Mouse (Mus musculus) heart, embryonic 15.5 days (tissue): Measurements from ENCODE around the gene Olfr108. TPM values are rescaled to one million over a fixed set of nuclear protein-coding genes. Genes with fewer than 3 reads are reported as not detected.

Experiments used
- ATAC-seq: fragments of 200-750 bp; cut with Nextera tagmentation; replicated peaks from 2 replicates; pipeline ENCODE4 v1.8.0; 2017; ENCODE audit warnings: low read depth, moderate TSS enrichment; ENCODE audit not compliant: insufficient number of reproducible peaks, insufficient read depth, low FRiP score
- H3K27ac ChIP-seq: fragments of 300-500 bp; sonication (generic); 2 replicates; pipeline ENCODE4 v1.5.1; 2015; ENCODE audit warnings: mild to moderate bottlenecking, inconsistent platforms
- H3K27me3 ChIP-seq: fragments of 300-500 bp; sonication (generic); 2 replicates; pipeline ENCODE4 v1.6.1; 2015; ENCODE audit warnings: inconsistent platforms
- H3K36me3 ChIP-seq: fragments of 300-500 bp; sonication (generic); 2 replicates; pipeline ENCODE4 v1.6.1; 2015; ENCODE audit warnings: mild to moderate bottlenecking, inconsistent platforms
- H3K4me1 ChIP-seq: fragments of 300-500 bp; sonication (generic); replicated peaks from 2 replicates; pipeline ENCODE4 v1.6.1; 2015; ENCODE audit warnings: inconsistent platforms
- H3K4me2 ChIP-seq: fragments of 300-500 bp; sonication (generic); 2 replicates; pipeline ENCODE4 v1.6.1; 2015; ENCODE audit warnings: inconsistent platforms, mild to moderate bottlenecking, moderate library complexity
- H3K4me3 ChIP-seq: fragments of 300-500 bp; sonication (generic); 2 replicates; pipeline ENCODE4 v1.5.1; 2015; ENCODE audit warnings: mild to moderate bottlenecking, inconsistent platforms
- H3K9ac ChIP-seq: fragments of 300-500 bp; sonication (generic); 2 replicates; pipeline ENCODE4 v1.6.1; 2015; ENCODE audit warnings: mild to moderate bottlenecking, inconsistent platforms
- H3K9me3 ChIP-seq: fragments of 300-500 bp; sonication (generic); replicated peaks from 2 replicates; pipeline ENCODE4 v1.6.1; 2016; ENCODE audit warnings: inconsistent platforms
- WGBS: fragments of 180-500 bp; shearing (Covaris S2); methylation state at CpG from one replicate; pipeline ENCODE4 v1.1.7; 2015; ENCODE audit warnings: mixed read lengths; 5-methylcytosine and 5-hydroxymethylcytosine counted together
- polyA plus RNA-seq: library from polyadenylated mRNA; unstranded; fragments of >200 nt; fragmentation: Nextera tagmentation; extraction: Ambion mirVana; gene quantifications from 2 replicates; pipeline ENCODE4 v1.2.1, GENCODE M21; 2015

Gene Olfr108
- polyA plus RNA-seq, result not detected in 2 replicates

GRCm38 (mm10) chr17:37445180-37445579 lies at the start of gene Olfr108:
Gene Olfr108 (plus strand): TSS chr17:37445480.
- ATAC-seq, result no peak
- 90% methylated on average over 1 of the region's 1 CpGs for WGBS

GRCm38 (mm10) chr17:37398926-37399325 lies 46.4 kb upstream of the Olfr108 start, which contains the start of gene Olfr107:
Gene Olfr107 (plus strand): TSS chr17:37399226.
- Histone ChIP-seq H3K4me3 (no peak within 1 kb of the TSS), H3K9me3 (no peaks in the 10 kb centered on the region), H3K27me3 (no peaks in the 10 kb centered on the region), H3K9ac (no peak within 1 kb of the TSS), H3K4me1 (no peaks in the 10 kb centered on the region), H3K36me3 (no peaks in the 10 kb centered on the region), H3K27ac (no peak within 1 kb of the TSS), H3K4me2 (no peak within 1 kb of the TSS)
- ATAC-seq, result no peak
- WGBS, result 60% methylated on average over 3 of the region's 3 CpGs

More at GRCm38 (mm10) chr17:37445180-37445579, at the start of gene Olfr108:
- H3K4me3 ChIP-seq, result no peak within 1 kb of the TSS
- no peaks in the 10 kb centered on the region for H3K27me3 ChIP-seq
- H3K9ac ChIP-seq, result no peak within 1 kb of the TSS
- H3K36me3 ChIP-seq, result no peaks in the 10 kb centered on the region
- H3K4me2 ChIP-seq, result no peak within 1 kb of the TSS
- H3K27ac ChIP-seq, result no peak within 1 kb of the TSS
- H3K9me3 ChIP-seq, result no peaks in the 10 kb centered on the region
- H3K4me1 ChIP-seq, result no peaks in the 10 kb centered on the region

- no peaks in the 10 kb centered on the region for H3K36me3 ChIP-seq
Observed at GRCm38 (mm10) chr17:37413380-37413779, 31.9 kb upstream of the Olfr108 start.

GRCm38 (mm10) chr17:37458616-37459015 lies 13.3 kb downstream of the Olfr108 start, which contains the start of gene Olfr109:
Gene Olfr109 (plus strand): TSS chr17:37458916.
- no peak for ATAC-seq
- no peaks in the 10 kb centered on the region for H3K36me3 ChIP-seq
- H3K9me3 ChIP-seq, result no peaks in the 10 kb centered on the region
- 80% methylated on average over 1 of the region's 1 CpGs for WGBS
- H3K27ac ChIP-seq, result no peak within 1 kb of the TSS
- no peak within 1 kb of the TSS for H3K4me3 ChIP-seq
- H3K27me3 ChIP-seq, result no peaks in the 10 kb centered on the region
- no peak within 1 kb of the TSS for H3K4me2 ChIP-seq
- H3K4me1 ChIP-seq, result no peaks in the 10 kb centered on the region
- no peak within 1 kb of the TSS for H3K9ac ChIP-seq

More at GRCm38 (mm10) chr17:37413380-37413779, 31.9 kb upstream of the Olfr108 start:
- no peak for ATAC-seq
- Histone ChIP-seq H3K4me3 (no peak overlapping the region), H3K27ac (no peak overlapping the region), H3K9ac (no peak overlapping the region), H3K27me3 (no peaks in the 10 kb centered on the region), H3K4me1 (no peaks in the 10 kb centered on the region), H3K4me2 (no peak overlapping the region), H3K9me3 (no peaks in the 10 kb centered on the region; the same call in 1 of the 2 replicates)

GRCm38 (mm10) chr17:37483452-37483851 lies 38.2 kb downstream of the Olfr108 start, which contains the start of gene H2-M2:
Gene H2-M2 (minus strand): TSS chr17:37483552.
- no peak for ATAC-seq

GRCm38 (mm10) chr17:37491930-37492518 lies 46.7 kb downstream of the Olfr108 start, which contains the start of gene Olfr110:
Gene Olfr110 (plus strand): TSS chr17:37492468.
- no peaks in the 10 kb centered on the region for H3K9me3 ChIP-seq
- H3K27ac ChIP-seq, result no peak within 1 kb of the TSS
- H3K36me3 ChIP-seq, result no peaks in the 10 kb centered on the region
- H3K27me3 ChIP-seq, result no peaks in the 10 kb centered on the region
- 25% methylated on average over 1 of the region's 1 CpGs for WGBS
- H3K9ac ChIP-seq, result no peak within 1 kb of the TSS
- H3K4me3 ChIP-seq, result no peak within 1 kb of the TSS
- H3K4me2 ChIP-seq, result no peak within 1 kb of the TSS
- no peaks in the 10 kb centered on the region for H3K4me1 ChIP-seq
- ATAC-seq, result no peak

More at GRCm38 (mm10) chr17:37483452-37483851, 38.2 kb downstream of the Olfr108 start, which contains the start of gene H2-M2:
- no peak within 1 kb of the TSS for H3K9ac ChIP-seq
- no peak within 1 kb of the TSS for H3K4me2 ChIP-seq
- H3K36me3 ChIP-seq, result no peaks in the 10 kb centered on the region
- 65% methylated on average over 2 of the region's 2 CpGs for WGBS
- H3K9me3 ChIP-seq, result no peaks in the 10 kb centered on the region
- H3K27ac ChIP-seq, result no peak within 1 kb of the TSS
- H3K27me3 ChIP-seq, result no peaks in the 10 kb centered on the region
- no peak within 1 kb of the TSS for H3K4me3 ChIP-seq
- no peaks in the 10 kb centered on the region for H3K4me1 ChIP-seq

Other genes starting within 250 kb of the Olfr108 start
- not detected in 2 replicates for gene Olfr94, start 244.5 kb upstream of the Olfr108 start, polyA plus RNA-seq
- not detected in 2 replicates for gene Olfr95, start 232.4 kb upstream of the Olfr108 start, polyA plus RNA-seq
- not detected in 2 replicates for gene Olfr96, start 225.3 kb upstream of the Olfr108 start, polyA plus RNA-seq
- gene Olfr97, start 208.2 kb upstream of the Olfr108 start, polyA plus RNA-seq, result not detected in 2 replicates
- gene Olfr98, start 181.7 kb upstream of the Olfr108 start, polyA plus RNA-seq, result not detected in 2 replicates
- 1.5 and 2.8 TPM in 2 replicates for gene H2-M3, start 175.3 kb upstream of the Olfr108 start, polyA plus RNA-seq
- gene Olfr99, start 162.0 kb upstream of the Olfr108 start, polyA plus RNA-seq, result 0.10 TPM in 1 of 2 replicates, not detected in the other
- not detected in 2 replicates for gene Olfr101, start 141.2 kb upstream of the Olfr108 start, polyA plus RNA-seq
- not detected in 2 replicates for gene Olfr102, start 128.4 kb upstream of the Olfr108 start, polyA plus RNA-seq
- gene Olfr103, start 105.8 kb upstream of the Olfr108 start, polyA plus RNA-seq, result not detected in 2 replicates
- gene Olfr104-ps, start 85.9 kb upstream of the Olfr108 start, polyA plus RNA-seq, result not detected in 2 replicates
- gene Olfr105-ps, start 66.4 kb upstream of the Olfr108 start, polyA plus RNA-seq, result not detected in 2 replicates
- gene Olfr106-ps, start 55.1 kb upstream of the Olfr108 start, polyA plus RNA-seq, result not detected in 2 replicates
- gene Olfr107, start 46.3 kb upstream of the Olfr108 start, polyA plus RNA-seq, result not detected in 2 replicates
- not detected in 2 replicates for gene Olfr109, start 13.4 kb downstream of the Olfr108 start, polyA plus RNA-seq
- gene H2-M2, start 38.1 kb downstream of the Olfr108 start, polyA plus RNA-seq, result 0.24 TPM in 1 of 2 replicates, not detected in the other
- not detected in 2 replicates for gene Olfr110, start 47.0 kb downstream of the Olfr108 start, polyA plus RNA-seq
- not detected in 2 replicates for gene Olfr111, start 62.5 kb downstream of the Olfr108 start, polyA plus RNA-seq
- gene Olfr112, start 124.0 kb downstream of the Olfr108 start, polyA plus RNA-seq, result not detected in 2 replicates
- not detected in 2 replicates for gene Olfr113, start 132.2 kb downstream of the Olfr108 start, polyA plus RNA-seq
- not detected in 2 replicates for gene Olfr114, start 147.3 kb downstream of the Olfr108 start, polyA plus RNA-seq
- gene Olfr115, start 181.6 kb downstream of the Olfr108 start, polyA plus RNA-seq, result not detected in 2 replicates
- not detected in 2 replicates for gene Olfr116, start 181.7 kb downstream of the Olfr108 start, polyA plus RNA-seq
- not detected in 2 replicates for gene Olfr117, start 218.3 kb downstream of the Olfr108 start, polyA plus RNA-seq
- not detected in 2 replicates for gene Olfr118, start 221.5 kb downstream of the Olfr108 start, polyA plus RNA-seq